Mouse (Mus musculus) T-helper 17 cell (primary cell): Measurements from ENCODE around the gene Pikfyve.

Experiments used
- in situ Hi-C, 2 experiments: fragments of 300-600 bp; cut with MboI, MseI; formaldehyde crosslinking; loops; 1 replicate in 1 of 2; 2 replicates in 1 of 2; pipeline ENCODE4 v1.15.1; 2025; ENCODE audit warnings: high pct_unique_total_duplicates in 2 of 2

The Pikfyve gene

GRCm38 (mm10) chr1:65186287-65187073 lies at the start of gene Pikfyve, which contains the start of gene Idh1:
Gene Pikfyve, plus strand, starts transcription at chr1:65186683.
Gene Idh1, minus strand, starts transcription at chr1:65186500.
- in situ Hi-C loops = loop anchor here (10.0 to 25.0 kb wide), 3 partner anchors 232 to 1999 kb away; partner anchors contain the start of genes Creb1 (in 1 of the 2), Eef1b2 (in 1 of the 2), Ndufs1 (in 1 of the 2) and Plekhm3 (in 1 of the 2)

GRCm38 (mm10) chr1:65137560-65137959 lies 48.9 kb upstream of the Pikfyve start:
- in situ Hi-C loops = no loop called here

GRCm38 (mm10) chr1:65144783-65145182 lies 41.7 kb upstream of the Pikfyve start:
- in situ Hi-C loops = no loop called here

DNA sequence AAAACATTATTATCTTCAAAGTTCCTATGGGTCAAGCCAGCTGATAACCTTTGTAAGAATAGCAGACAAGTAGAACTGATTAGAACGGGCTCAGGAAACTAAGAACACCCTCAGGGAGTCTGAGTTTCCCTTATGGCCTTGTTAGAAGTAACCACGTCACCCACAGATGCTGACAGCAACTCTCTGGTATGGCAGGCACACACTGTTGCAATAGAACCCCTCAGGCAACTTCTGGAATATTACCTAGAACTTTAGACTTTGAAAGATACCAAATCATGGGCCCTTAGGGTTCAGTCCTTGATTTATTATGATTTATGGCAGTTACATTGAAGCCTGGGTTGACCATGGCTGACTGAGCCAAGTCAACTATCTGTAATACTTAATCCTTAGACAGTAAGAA lies 39.9 kb upstream of the Pikfyve start:
- in situ Hi-C loops = no loop called here

GRCm38 (mm10) chr1:65147326-65147725 lies 39.2 kb upstream of the Pikfyve start:
- in situ Hi-C loops = no loop called here

DNA sequence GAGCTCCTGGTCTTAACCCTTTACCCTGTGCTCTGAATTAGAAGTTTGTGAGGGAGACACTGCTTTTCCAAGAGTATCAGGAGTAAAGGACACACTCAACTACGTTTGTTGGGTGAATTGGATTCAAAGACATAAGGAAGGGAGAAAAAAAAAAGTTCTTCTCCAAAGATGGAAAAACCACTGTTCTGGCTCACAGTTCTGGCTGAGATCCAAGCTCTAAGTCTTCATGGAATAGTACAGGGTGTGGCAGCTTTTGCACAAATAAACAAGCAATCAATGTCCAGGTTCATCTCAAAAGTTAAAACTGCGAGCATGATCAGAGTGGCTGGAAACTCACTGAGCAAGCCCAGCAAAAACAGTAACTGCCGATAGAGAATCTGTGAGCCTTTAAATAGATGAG lies 38.5 kb upstream of the Pikfyve start:
- in situ Hi-C loops = no loop called here

- in situ Hi-C loops = no loop called here
These were observed 31.7 kb upstream of the Pikfyve start for GRCm38 (mm10) chr1:65154814-65155213.

GRCm38 (mm10) chr1:65156111-65156510 lies 30.4 kb upstream of the Pikfyve start:
- in situ Hi-C loops = no loop called here

- in situ Hi-C loops = no loop called here
These were observed 24.3 kb upstream of the Pikfyve start for GRCm38 (mm10) chr1:65162210-65162609.

GRCm38 (mm10) chr1:65167496-65167895 lies 19.0 kb upstream of the Pikfyve start:
- in situ Hi-C loops = no loop called here

DNA sequence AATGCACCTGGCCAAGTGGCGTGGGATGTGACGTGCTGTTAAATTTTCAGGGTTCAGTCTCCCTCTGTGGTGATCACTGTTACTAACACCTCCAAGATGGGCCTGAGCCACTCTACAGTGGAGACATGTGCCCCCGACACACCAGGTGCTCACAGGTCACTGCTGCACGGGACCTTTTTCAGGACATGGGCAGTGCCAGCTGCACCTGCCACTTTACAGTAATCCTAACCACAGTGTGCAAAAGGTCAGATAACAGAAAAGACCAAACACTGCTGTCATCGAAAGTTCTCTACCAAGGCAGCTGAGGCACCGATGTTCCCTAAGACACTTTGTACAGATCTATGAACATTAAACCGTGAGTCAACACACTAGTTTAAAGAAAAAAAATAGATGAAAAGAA lies 16.9 kb upstream of the Pikfyve start:
- in situ Hi-C loops = no loop called here

GRCm38 (mm10) chr1:65169947-65170346 lies 16.5 kb upstream of the Pikfyve start:
- in situ Hi-C loops = loop anchor here in 1 of 2 experiments (10.0 kb wide), 1 partner anchor 475 kb away; the partner anchor contains the start of gene Ccnyl1

DNA sequence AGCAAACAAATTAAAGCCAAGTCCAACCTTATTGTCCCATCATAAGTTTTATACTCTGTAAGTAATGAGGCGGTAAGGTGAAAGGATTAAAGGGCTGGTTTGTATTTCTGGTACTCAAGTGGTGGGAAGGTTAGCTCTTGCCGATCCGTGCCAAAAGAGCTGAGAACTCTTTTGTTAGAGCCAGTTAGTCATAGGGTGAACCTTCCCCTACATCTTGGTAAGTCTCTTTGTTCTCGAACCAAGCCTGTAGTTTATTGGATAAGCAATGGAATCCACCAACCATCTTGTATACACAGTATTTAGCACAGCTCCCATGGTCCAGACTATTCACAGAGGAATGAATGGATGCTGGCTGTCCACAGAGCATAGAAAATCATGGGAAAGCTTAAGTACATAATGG lies 14.9 kb upstream of the Pikfyve start:
- in situ Hi-C loops = loop anchor here in 1 of 2 experiments (10.0 kb wide), 1 partner anchor 477 kb away; the partner anchor contains the start of gene Ccnyl1

DNA sequence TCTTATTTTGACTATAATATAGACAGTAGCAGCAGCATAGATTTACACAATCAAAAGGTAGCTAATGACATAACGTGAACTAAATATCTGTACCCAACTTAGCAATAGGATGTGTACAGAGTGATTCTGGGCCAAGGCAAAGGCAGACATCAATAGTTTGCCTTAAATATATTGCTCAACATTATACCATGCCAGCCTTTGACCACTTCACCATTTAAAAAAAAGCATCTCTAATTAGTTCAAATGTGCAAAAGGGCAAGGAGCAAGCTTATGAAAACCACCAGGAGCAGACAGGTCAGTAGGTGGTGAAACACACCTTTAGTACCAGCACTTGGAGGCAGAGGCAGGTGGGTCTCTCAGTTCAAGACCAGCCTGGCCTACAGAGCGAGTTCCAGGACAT lies 12.8 kb upstream of the Pikfyve start:
- in situ Hi-C loops = loop anchor here in 1 of 2 experiments (10.0 kb wide), 1 partner anchor 479 kb away; the partner anchor contains the start of gene Ccnyl1

DNA sequence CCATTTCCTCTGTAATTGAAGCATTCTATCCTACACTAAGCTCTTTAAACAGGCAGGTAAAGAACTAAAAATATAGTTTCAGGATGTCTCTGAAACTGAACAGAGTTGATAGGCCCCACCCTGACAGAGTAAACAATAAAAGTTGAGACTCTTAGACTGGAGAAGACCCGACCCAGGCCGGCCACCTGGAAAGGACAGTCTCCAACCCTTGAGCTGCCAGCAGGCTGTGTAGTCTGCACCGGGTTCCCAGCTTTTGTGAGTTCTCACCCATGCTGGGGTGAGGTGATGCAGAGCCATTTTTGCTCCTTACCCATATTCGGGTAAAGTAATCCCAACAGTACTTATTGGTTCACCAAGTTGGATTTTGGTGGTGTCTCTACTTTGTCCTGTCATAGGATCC lies 10.3 kb upstream of the Pikfyve start:
- in situ Hi-C loops = loop anchor here in 1 of 2 experiments (5.0 to 25.0 kb wide), 3 partner anchors 219 to 1989 kb away; partner anchors contain the start of genes Ccnyl1, Eef1b2, Ndufs1 and Plekhm3

DNA sequence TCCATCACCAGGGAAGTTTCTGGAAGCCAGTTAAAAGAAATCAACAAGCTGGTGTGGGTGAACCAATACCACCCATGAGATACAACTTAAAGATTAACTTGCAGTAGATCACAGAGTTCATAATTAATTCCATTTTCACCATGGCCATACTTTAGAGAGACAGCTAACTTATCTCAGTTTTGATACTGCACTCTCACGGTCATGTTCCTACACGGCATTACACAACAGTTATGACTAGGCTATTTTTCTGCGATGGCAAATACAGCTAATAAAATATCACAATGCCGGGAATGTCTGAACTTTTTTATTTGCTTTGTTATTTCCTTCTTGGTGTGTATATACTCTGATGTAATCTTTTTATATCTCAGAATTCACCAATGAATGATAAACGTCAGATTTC lies 9.6 kb upstream of the Pikfyve start:
- in situ Hi-C loops = loop anchor here in 1 of 2 experiments (5.0 to 25.0 kb wide), 3 partner anchors 220 to 1990 kb away; partner anchors contain the start of genes Ccnyl1, Eef1b2, Ndufs1 and Plekhm3

DNA sequence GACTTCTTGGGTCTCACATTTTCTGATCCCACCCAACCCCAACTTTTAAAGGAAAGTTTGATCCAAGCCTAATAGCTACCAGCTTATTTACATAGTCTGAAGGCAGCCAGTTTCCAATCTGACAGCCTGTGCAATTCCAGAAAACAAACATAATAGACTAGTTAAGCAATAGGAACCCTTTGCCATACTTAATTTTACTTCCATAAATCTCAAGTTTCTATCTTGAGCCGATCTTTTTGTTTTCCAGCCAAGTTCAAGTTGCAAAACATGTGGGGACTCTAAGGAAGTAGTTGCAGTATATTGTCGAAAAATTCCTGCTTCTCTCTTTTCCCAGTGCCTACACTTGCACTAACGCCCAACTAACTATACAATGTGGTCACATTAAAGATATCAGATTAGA lies 9.0 kb upstream of the Pikfyve start:
- in situ Hi-C loops = loop anchor here in 1 of 2 experiments (5.0 to 25.0 kb wide), 3 partner anchors 220 to 1990 kb away; partner anchors contain the start of genes Ccnyl1, Eef1b2, Ndufs1 and Plekhm3

GRCm38 (mm10) chr1:65178126-65178901 lies 8.2 kb upstream of the Pikfyve start:
- in situ Hi-C loops = loop anchor here in 1 of 2 experiments (5.0 to 25.0 kb wide), 3 partner anchors 221 to 1991 kb away; partner anchors contain the start of genes Ccnyl1, Eef1b2, Ndufs1 and Plekhm3

DNA sequence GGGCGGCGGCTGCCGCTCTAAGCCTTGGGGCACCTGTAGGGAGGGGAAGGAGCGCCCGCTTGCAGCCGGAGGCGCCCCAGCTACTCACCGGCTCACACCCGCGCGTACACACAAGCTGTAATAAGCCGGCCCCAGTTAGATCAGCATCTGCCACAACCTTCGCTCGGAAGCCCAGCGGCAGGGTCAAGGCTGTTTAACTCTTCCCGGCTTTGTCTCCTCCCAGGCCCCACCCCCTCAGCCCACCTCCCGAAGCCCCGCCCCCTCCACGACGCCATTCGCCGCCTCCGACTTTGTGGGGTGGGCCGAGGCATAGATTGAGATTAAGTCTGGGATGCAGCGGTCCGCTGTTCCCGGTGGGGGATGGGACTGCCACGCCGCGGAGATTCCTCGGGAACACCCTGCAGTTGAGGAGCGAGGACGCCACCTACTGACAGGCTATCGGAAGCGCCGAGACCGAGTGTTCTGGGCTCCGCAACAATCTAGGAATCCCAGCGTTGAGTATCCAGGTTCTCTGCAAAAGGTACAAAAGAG lies 7.5 kb upstream of the Pikfyve start:
- in situ Hi-C loops = loop anchor here in 1 of 2 experiments (5.0 to 25.0 kb wide), 3 partner anchors 222 to 1992 kb away; partner anchors contain the start of genes Ccnyl1, Eef1b2, Ndufs1 and Plekhm3

- in situ Hi-C loops = loop anchor here (5.0 to 25.0 kb wide), 5 partner anchors 222 to 1992 kb away; partner anchors contain the start of genes Plekhm3 (in 2 of the 2), Ccnyl1 (in 1 of the 2), Creb1 (in 1 of the 2) and Eef1b2 (in 1 of the 2)
These were observed 6.7 kb upstream of the Pikfyve start for GRCm38 (mm10) chr1:65179634-65180249.
